Mouse (Mus musculus): ENCODE measurements around the gene Irx3. TPM values are rescaled to one million over a fixed set of nuclear protein-coding genes. Genes with fewer than 3 reads are reported as not detected.

Irx3 gene
- polyA plus RNA-seq, 1 experiment from 2014 or later = 0.28 TPM

- H3K27me3 ChIP-seq (replicated peaks; ENCODE audit: control insufficient read depth, insufficient read depth, low read length) = peaks cover 90% of the 10 kb centered on the region
- no peak overlapping the region for H3K27ac ChIP-seq (ENCODE audit: low read length)
- no peak overlapping the region for H3K4me3 ChIP-seq (ENCODE audit: low read length)
- H3K36me3 ChIP-seq (ENCODE audit: control insufficient read depth, insufficient read depth, low read length) = no peaks in the 10 kb centered on the region
- H3K4me1 ChIP-seq (ENCODE audit: control insufficient read depth, insufficient read depth, low read length) = peaks cover 32% of the 10 kb centered on the region
- no peaks in the 10 kb centered on the region for H3K9me3 ChIP-seq (ENCODE audit: control insufficient read depth, low read length)
- H3K9ac ChIP-seq (ENCODE audit: low read depth, low read length) = no peak overlapping the region
- 9% methylated on average over 28 of the region's 28 CpGs for WGBS
- no peak overlapping the region for H3K4me2 ChIP-seq (ENCODE audit: low read depth, low read length)
- no peak for ATAC-seq
Observed at GRCm38 (mm10) chr8:91803515-91804402, 1.9 kb upstream of the Irx3 start.

- Histone ChIP-seq H3K9me3 (ENCODE audit: control insufficient read depth, low read length) (no peaks in the 10 kb centered on the region), H3K36me3 (ENCODE audit: control insufficient read depth, insufficient read depth, low read length) (no peaks in the 10 kb centered on the region), H3K27me3 (replicated peaks; ENCODE audit: control insufficient read depth, insufficient read depth, low read length) (peaks cover 89% of the 10 kb centered on the region), H3K9ac (ENCODE audit: low read depth, low read length) (no peak overlapping the region), H3K4me1 (ENCODE audit: control insufficient read depth, insufficient read depth, low read length) (peaks cover 36% of the 10 kb centered on the region), H3K27ac (ENCODE audit: low read length) (no peak overlapping the region), H3K4me2 (ENCODE audit: low read depth, low read length) (peak overlapping the region; percentile 97), H3K4me3 (ENCODE audit: low read length) (peak overlapping the region; percentile 55)
- 3% methylated on average over 29 of the region's 29 CpGs for WGBS
- no peak; the same call in 1 of the 2 replicates for ATAC-seq
Observed at GRCm38 (mm10) chr8:91802401-91803322, 795 bp upstream of the Irx3 start.

GRCm38 (mm10) chr8:91801241-91801811 lies 541 bp downstream of the Irx3 start:
- H3K9me3 ChIP-seq (ENCODE audit: control insufficient read depth, low read length) = no peaks in the 10 kb centered on the region
- peaks cover 88% of the 10 kb centered on the region for H3K27me3 ChIP-seq (replicated peaks; ENCODE audit: control insufficient read depth, insufficient read depth, low read length)
- peak overlapping the region; percentile 97 for H3K4me2 ChIP-seq (ENCODE audit: low read depth, low read length)
- H3K27ac ChIP-seq (ENCODE audit: low read length) = no peak overlapping the region
- H3K4me3 ChIP-seq (ENCODE audit: low read length) = peak overlapping the region; percentile 55
- ATAC-seq = peak; percentile 60
- H3K4me1 ChIP-seq (ENCODE audit: control insufficient read depth, insufficient read depth, low read length) = peaks cover 36% of the 10 kb centered on the region
- under 1% methylated on average over 57 of the region's 57 CpGs for WGBS
- H3K9ac ChIP-seq (ENCODE audit: low read depth, low read length) = peak overlapping the region; percentile 55
- no peaks in the 10 kb centered on the region for H3K36me3 ChIP-seq (ENCODE audit: control insufficient read depth, insufficient read depth, low read length)

GRCm38 (mm10) chr8:91800523-91801240 lies 1.2 kb downstream of the Irx3 start:
- Histone ChIP-seq H3K9ac (ENCODE audit: low read depth, low read length) (peak overlapping the region; percentile 55), H3K27me3 (replicated peaks; ENCODE audit: control insufficient read depth, insufficient read depth, low read length) (peaks cover 84% of the 10 kb centered on the region), H3K27ac (ENCODE audit: low read length) (no peak overlapping the region), H3K9me3 (ENCODE audit: control insufficient read depth, low read length) (no peaks in the 10 kb centered on the region), H3K4me2 (ENCODE audit: low read depth, low read length) (peak overlapping the region; percentile 97), H3K4me1 (ENCODE audit: control insufficient read depth, insufficient read depth, low read length) (peaks cover 36% of the 10 kb centered on the region), H3K36me3 (ENCODE audit: control insufficient read depth, insufficient read depth, low read length) (no peaks in the 10 kb centered on the region), H3K4me3 (ENCODE audit: low read length) (peak overlapping the region; percentile 55)
- ATAC-seq = peak; percentile 11
- WGBS = under 1% methylated on average over 59 of the region's 64 CpGs

- H3K36me3 ChIP-seq (ENCODE audit: control insufficient read depth, insufficient read depth, low read length) = no peaks in the 10 kb centered on the region
- H3K27me3 ChIP-seq (replicated peaks; ENCODE audit: control insufficient read depth, insufficient read depth, low read length) = peaks cover 80% of the 10 kb centered on the region
- 0 out of 2 replicates have a peak overlapping the region, but pooled peaks have one; percentile 6 for H3K9ac ChIP-seq (ENCODE audit: low read depth, low read length)
- H3K4me3 ChIP-seq (ENCODE audit: low read length) = peak overlapping the region; percentile 55
- peak overlapping the region; percentile 97 for H3K4me2 ChIP-seq (ENCODE audit: low read depth, low read length)
- WGBS = 1% methylated on average over 89 of the region's 89 CpGs
- no peaks in the 10 kb centered on the region for H3K9me3 ChIP-seq (ENCODE audit: control insufficient read depth, low read length)
- peaks cover 33% of the 10 kb centered on the region for H3K4me1 ChIP-seq (ENCODE audit: control insufficient read depth, insufficient read depth, low read length)
- no peak overlapping the region for H3K27ac ChIP-seq (ENCODE audit: low read length)
- ATAC-seq = no peak
Observed at GRCm38 (mm10) chr8:91799681-91800522, 2.0 kb downstream of the Irx3 start.

- H3K27ac ChIP-seq (ENCODE audit: low read length) = no peak overlapping the region
- no peak overlapping the region for H3K4me3 ChIP-seq (ENCODE audit: low read length)
- peaks cover 33% of the 10 kb centered on the region for H3K4me1 ChIP-seq (ENCODE audit: control insufficient read depth, insufficient read depth, low read length)
- H3K9ac ChIP-seq (ENCODE audit: low read depth, low read length) = no peak overlapping the region
- no peaks in the 10 kb centered on the region for H3K36me3 ChIP-seq (ENCODE audit: control insufficient read depth, insufficient read depth, low read length)
- H3K9me3 ChIP-seq (ENCODE audit: control insufficient read depth, low read length) = no peaks in the 10 kb centered on the region
- 38% methylated on average over 16 of the region's 16 CpGs for WGBS
- H3K4me2 ChIP-seq (ENCODE audit: low read depth, low read length) = peak overlapping the region; percentile 97; the same call in 1 of the 2 replicates
- H3K27me3 ChIP-seq (replicated peaks; ENCODE audit: control insufficient read depth, insufficient read depth, low read length) = peaks cover 75% of the 10 kb centered on the region
- ATAC-seq = no peak
Observed at GRCm38 (mm10) chr8:91799016-91799581, 2.8 kb downstream of the Irx3 start.

GRCm38 (mm10) chr8:91797626-91798271 lies 4.1 kb downstream of the Irx3 start:
- Histone ChIP-seq H3K27ac (ENCODE audit: low read length) (no peak overlapping the region), H3K27me3 (replicated peaks; ENCODE audit: control insufficient read depth, insufficient read depth, low read length) (peaks cover 61% of the 10 kb centered on the region), H3K4me1 (ENCODE audit: control insufficient read depth, insufficient read depth, low read length) (peaks cover 32% of the 10 kb centered on the region), H3K4me3 (ENCODE audit: low read length) (peak overlapping the region; percentile 36), H3K4me2 (ENCODE audit: low read depth, low read length) (peak overlapping the region; percentile 58), H3K36me3 (ENCODE audit: control insufficient read depth, insufficient read depth, low read length) (no peaks in the 10 kb centered on the region), H3K9ac (ENCODE audit: low read depth, low read length) (no peak overlapping the region), H3K9me3 (ENCODE audit: control insufficient read depth, low read length) (no peaks in the 10 kb centered on the region)
- peak; percentile 43 for ATAC-seq
- under 1% methylated on average over 35 of the region's 35 CpGs for WGBS

All from intestine, embryonic 16.5 days (tissue).